Mouse (Mus musculus): ENCODE results near the gene Barhl2.

Barhl2 gene

DNA sequence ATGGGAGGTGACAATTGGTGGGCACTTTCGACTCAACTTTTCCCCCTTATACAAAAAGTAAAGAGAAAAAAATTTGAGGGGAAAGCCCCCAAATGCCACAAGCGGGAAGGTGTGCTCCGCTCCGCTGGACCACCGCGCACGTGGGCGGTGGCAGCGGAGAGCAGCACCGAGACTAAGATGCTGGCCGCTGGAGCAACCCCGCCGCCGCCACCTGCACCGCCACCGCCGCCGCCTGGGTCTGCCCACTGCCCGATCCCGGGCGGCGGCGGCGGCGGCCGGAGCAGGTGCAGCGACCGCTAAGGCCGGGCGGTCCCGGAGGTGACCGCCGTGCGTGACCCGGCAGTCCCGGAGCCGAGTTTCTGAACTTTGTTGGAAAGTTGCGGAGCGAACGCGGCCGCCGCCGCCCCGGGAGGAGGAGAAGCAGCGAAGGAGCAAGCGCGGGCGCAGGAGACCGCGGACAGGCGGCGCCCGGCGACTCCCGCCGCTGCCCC, at the start of gene Barhl2:
Gene Barhl2 (minus strand): TSS at position 181 of the 491 bp plus-strand sequence.
- no peak for DNase-seq (ENCODE audit: extremely low read depth, low read depth)

DNA sequence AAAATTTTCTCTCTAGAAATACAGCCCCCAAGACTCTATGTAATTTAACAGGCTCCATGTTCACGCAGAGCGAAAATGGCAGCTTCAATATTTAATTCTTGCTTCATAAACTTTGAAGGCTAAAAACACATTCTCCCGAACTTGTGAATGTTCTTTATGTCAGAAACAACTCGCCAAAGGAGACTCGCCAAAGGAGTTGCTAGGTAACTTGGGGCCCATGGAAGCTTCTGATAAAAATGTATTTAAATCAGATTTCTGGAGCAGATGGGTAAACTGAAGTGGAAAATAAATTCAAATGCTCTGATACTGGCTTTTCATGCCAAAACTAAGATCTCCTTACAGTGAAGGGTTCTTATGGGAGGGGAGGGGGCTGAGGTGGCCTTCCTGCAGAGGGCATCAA, 48.1 kb upstream of the Barhl2 start:
- DNase-seq (ENCODE audit: extremely low read depth, low read depth): no peak

DNA sequence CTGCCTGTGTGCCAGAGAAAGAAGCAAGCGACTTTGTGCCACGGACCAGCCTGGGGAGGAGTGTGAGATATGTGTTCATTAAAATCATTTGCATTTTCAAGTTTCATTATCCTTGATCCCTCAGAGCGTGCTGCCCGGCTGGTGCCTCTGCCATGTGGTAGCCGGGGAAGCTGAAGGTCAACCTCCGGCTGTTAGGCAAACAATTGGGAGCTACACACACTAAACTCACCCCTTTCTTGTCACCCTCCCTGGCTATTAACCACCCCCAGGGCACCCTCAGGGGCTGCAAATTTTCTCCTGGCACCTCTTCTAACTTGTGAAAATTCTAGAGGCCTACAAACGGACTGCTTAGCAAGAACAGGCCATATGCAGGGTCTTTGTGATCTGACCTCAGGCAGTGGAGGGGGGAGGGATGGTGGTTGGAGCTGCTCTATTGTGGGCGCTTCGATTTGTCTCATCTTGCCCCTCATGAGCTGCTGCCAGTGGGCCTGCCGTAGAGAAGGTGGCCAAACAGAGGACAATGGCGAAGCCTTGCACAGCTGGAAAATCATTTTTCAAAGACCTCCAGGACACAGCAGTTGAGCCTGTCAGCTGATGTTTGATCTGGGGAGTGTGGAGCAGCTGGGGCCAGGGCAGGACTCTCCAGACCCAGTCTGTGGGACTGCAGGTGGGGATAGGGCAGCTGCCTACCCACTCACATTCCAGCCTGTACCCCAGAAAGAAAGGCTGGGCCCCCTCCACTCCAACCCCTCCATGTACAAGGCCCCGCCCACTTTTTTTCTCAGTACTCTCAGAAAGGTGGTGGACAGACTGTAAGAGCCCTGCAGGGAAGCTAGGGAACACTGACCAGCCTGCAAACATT, 44.9 kb upstream of the Barhl2 start:
- DNase-seq (ENCODE audit: extremely low read depth, low read depth): no peak

DNA sequence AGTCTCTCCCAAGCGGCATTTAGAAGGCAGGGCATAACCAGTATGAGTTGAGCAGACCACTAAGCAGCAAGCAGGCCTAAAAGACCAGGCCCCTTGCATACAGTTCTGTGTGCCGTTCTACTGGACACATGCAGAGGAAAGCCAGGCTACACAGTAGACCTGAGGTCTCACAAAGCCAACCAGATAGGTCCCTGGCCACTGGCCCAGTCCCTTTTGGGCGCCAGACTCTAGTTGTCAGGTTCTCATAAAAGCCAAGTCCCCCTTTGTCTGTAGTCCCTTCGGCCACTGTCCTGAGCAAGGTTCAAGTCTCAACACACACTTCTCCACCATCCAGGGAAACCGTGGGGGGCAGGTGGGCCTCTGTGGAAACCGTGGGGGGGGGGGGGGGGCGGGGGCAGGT, 44.3 kb upstream of the Barhl2 start:
- DNase-seq (ENCODE audit: extremely low read depth, low read depth): no peak

DNA sequence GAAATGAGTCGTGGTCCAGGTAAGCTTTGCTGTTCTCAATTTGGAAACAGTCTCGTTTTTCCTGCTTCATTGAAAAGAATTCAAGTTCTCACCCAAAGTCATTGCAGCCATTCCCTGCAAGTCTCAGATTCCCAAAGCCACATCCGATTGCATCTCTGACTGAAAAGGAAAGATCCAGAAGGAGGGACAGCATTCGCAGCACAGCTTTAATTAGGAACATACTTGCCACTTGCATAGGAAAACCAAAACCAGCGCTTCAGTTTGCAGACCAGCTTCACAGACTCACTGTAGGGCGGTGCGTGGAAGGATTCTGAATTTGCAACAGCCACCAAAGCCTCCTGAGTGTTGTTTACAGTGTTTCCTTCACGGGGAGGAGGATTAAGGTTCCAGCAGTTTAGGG, 33.8 kb upstream of the Barhl2 start:
- DNase-seq (ENCODE audit: extremely low read depth, low read depth): no peak

DNA sequence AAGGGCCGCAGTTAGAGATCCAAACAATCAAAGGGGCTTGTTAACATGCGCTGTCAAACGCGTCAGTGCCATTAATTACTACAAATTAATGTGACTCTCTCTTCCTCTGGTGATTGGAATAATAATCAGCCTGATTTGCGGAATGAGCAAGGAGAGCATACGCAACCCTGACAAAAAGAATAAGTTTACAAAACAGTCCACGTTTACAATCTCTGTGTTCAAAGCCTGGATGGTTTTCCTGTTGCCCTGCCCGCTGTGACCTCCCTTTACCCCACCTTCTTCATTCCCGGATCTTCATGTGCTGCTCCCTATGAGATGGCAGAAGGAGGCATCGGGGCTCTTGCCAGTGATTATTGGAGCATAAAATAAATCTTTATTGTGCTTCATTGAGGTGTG, 14.1 kb upstream of the Barhl2 start:
- no peak for DNase-seq (ENCODE audit: extremely low read depth, low read depth)

DNA sequence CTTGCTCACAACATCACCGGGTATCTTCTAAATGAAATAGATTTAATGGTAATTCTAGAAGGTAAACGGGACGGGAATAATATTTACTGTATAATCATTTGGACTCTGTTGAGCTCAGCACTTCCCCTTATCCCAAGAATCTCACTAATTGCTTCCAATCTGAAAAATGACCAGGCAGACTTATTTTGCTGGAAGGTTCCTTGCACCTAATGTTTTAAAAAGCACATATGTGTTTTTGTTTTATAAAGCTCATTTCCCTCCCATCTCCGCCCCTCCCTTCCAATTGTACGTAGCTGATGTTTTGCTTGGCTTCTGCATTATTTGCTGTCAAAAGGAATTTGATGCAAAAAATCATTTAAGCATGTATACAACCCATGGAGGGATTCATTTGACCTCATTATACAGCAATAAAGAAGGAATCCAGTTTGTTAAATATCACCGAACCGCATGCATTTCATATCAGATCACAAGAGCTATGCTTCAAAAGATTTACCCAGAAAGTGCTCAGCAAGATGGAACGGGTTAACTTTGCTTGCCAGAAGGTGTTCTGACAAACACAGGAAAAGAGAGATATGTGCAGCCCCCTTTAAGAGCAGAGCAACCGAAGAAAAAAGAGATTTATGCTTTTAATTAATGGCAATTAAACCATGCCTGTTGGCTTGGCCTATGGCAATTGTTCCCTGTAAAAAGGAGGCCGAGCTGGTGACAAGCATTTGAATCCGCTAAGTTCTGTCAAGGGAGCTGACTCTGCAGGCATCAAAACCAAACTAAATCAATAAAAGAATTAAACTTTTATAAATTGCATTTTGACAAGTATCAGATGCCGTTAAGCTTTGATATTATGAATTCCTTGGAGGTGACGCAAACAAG, 13.5 kb upstream of the Barhl2 start:
- no peak for DNase-seq (ENCODE audit: extremely low read depth, low read depth)

DNA sequence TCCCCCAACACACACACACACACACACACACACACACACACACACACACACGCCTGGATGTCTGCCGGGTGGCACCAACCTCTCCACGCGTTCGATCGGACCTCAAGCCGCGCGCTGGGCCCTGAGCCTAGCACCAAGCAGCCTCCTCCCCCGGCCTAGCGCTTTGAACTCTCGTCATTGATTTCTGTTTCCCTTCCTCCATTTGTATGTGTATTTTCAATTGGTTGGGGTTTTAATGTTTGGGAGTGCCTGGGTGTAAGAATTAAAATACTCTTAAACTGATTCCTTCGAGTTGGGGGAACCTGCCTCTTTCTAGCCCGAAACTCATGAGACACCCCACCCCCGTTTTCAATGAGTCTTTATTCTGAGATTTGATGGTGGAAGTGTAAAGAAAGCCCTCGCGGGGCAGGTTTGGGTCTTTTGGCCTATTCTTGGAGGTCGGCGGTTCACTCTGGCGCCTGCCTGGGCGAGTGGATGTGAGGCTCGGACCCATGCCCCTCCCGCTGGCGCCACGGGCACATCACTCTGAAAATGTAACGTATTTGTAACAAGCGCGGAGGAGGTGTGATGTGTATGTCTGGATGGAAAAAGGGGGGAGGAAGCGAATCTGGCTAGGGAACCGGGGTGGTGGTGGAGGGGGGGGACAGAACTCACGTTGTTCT, 7.3 kb upstream of the Barhl2 start:
- DNase-seq (ENCODE audit: extremely low read depth, low read depth): no peak

DNA sequence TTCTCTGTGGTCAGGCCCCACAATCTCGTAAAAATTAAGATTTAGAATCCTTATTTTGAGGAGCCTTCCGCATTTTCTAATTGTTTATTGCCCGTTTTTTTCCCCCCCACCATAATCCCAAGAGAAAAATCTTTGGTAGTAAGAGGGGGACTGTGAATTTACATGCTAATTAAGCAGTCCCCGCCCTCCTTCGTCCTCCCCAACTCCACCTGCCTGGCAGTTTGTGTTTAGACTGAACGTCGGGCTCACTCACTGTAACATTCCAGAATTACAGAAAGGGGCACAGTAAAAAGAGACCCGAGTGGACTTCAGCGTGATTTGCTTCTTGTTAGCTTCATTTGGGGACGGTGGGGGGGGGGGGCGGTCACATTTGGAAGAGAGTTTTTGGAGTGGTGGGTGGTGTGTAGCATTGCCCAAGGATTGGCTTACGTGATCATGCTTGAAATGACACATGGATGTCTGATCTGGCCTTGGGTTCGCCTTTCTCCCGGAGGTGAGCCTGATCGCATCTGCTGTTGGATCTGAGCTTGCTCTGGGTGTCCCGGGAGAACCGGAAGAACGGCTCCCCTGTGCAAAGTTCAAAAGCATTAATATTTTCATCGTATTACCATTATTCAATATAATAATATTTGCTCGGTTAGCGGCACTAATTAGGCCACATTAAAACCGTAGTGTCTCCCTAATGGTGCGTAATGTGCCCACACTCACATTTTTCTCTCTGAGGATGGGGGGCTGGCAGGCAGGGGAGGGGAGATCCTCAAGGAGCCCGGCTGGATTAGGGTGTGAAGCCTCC, 6.6 kb upstream of the Barhl2 start:
- DNase-seq (ENCODE audit: extremely low read depth, low read depth): no peak

DNA sequence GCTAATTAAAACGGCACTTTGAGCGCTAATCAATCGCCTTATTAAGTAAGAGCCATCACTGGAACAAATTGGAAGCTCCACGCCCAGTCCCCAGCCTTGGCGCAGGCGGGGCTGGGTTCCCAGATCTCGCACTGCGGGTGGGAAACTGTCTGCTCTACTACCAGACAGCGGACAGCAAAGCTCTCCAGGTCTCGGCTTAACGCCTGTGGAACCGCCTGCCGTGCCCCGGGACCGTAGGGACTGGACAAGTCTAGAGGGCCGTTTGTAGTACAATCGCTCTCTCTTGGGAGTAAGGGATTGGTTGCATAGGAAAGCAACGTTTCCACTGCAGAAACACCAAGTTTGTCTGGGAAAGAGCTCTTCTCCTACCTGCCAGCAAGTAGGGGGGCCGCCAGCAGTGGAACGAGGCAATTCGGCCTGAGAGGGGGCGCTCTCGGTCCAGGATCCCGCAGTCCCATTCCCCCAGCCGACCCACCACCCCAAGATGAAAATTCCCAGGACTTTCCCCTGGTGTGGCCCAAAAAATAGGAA, 5.8 kb upstream of the Barhl2 start:
- DNase-seq (ENCODE audit: extremely low read depth, low read depth): no peak

DNA sequence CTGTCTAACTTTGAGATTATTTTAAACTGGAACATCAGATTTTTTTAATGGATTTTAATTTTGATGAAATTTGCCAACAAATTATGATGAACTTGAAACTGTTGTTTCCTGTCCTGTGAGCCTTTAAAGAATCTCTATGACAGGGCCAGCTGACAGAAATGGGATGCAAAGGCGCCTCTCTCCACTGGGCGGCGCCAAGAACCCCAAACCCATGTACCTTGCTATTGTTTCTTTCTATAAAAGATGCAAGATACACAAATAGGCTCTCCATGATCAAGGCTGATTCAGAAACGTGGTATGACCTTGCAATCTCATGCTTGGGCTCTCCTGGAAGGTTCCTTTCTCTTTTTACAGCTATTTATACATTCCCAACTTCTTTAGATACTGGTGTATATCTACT, 3.9 kb upstream of the Barhl2 start:
- DNase-seq (ENCODE audit: extremely low read depth, low read depth): no peak

DNA sequence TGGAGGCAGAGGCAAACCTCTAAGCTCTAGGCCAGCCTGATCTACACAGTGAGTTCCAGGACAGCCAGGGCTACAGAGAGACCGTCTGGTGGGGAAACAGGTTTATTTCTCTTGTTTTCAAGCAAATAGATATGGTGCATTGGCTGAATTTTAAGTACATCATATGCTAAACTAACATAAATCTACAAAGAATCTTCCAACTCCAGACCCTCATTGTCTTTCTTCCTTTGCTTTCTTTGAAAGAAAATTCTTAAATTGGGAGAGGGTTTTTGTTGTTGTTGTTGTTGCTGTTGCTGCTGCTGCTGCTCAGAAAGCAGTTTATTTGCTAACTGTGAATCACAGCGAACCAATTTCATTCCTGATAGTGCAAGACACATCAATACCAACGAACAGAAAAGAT, 3.5 kb upstream of the Barhl2 start:
- no peak for DNase-seq (ENCODE audit: extremely low read depth, low read depth)

DNA sequence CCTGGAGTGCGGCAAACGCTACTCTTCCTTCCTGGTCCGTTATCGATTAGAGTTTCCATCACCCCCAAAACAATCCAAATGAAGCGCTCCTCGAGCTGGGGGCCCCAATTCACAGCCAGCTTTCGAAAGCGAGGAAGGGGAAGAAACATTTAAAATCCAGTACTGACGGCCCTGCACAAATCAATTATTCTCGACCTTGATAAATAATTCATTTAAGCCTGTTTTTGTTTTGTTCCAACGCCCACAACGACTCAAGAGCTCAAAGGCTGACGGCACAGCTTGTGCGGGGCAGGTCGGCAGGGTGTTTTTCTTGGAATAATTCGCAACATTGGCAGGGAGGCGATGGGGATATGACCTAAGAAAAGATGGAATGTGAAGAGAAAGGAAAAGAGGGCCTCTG, 2.6 kb upstream of the Barhl2 start:
- DNase-seq (ENCODE audit: extremely low read depth, low read depth): no peak

DNA sequence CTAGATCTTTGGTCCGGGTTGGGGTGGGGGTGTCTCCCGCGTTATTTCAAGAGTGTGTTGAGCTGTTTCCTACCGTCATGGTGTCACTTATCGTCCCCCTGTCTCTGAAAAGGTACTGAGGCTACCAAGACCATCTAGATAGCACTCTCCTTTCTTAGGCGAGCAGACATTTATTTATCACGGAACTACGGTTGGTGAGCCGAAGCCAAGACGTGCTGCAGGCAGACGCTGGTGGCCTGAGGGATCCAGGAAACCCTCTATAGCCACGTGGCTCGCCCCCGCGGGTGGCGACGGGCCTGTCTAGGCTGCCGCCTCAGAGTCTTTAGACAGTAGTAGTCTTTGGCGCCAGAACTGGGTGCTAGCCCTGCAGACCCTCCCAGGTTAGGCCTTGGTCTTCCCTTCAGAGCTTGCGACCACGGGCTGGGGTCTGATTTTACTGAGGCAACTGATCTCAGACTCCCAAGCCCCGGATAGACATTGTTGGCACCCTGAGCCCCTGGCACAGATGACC, 2.1 kb upstream of the Barhl2 start:
- DNase-seq (ENCODE audit: extremely low read depth, low read depth): no peak

DNA sequence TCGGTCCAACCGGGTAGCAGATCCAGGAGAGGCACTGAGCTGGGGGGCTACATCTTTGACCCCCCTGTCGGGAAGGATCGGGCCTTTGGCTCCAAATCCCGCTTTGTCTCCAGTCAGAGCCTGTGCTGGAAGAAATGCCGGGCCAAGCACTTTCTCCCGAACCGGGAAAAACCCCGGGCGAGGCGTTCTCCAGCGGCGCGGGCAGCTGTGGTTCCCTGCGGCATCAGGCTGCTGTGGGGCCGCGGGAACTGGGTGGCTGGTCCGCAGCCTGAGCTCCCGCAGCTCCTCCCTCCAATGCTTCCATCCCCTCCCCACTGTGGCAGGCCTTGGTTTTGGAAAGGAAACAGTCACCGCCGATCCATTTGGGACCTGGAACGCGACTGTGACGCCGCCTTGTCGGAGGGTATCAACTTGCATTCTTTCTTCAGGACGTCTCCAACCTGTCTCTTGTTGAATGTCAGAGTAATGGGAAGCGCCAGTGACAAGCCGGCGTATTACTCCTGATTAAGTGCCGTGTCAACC, 1.2 kb upstream of the Barhl2 start:
- DNase-seq (ENCODE audit: extremely low read depth, low read depth): no peak

DNA sequence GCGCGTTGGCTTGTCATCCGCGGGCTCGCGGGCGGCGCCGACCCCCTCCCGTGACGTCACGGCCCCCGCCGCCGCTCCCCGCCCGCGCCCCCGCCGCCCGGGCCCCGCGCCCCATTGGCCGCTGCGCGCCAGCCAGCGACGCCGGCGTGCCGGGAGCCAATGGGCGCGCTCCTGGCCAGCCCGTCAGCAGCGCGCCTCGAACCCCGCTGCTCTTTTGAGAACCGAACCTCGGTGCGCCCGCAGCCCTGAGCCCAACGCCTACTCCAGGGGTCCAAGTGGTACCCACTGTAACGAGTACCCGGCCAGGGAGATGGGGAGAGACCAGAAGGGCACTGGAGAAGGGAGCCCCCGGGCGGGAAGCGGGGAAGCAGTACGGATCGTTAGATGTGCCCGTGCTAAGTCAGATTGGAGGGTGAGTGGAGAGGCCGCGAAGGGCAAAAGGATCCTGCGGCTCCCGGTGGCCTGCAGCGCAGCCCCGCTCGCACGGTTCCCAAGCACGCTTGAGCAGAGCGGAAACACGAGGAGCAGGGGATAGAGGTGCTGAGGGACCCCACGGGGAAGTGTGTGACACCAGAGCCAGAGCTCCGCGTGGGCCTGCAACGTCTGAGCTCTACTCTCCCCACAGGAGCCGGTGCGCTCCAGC, 632 bp upstream of the Barhl2 start:
- DNase-seq (ENCODE audit: extremely low read depth, low read depth): no peak

DNA sequence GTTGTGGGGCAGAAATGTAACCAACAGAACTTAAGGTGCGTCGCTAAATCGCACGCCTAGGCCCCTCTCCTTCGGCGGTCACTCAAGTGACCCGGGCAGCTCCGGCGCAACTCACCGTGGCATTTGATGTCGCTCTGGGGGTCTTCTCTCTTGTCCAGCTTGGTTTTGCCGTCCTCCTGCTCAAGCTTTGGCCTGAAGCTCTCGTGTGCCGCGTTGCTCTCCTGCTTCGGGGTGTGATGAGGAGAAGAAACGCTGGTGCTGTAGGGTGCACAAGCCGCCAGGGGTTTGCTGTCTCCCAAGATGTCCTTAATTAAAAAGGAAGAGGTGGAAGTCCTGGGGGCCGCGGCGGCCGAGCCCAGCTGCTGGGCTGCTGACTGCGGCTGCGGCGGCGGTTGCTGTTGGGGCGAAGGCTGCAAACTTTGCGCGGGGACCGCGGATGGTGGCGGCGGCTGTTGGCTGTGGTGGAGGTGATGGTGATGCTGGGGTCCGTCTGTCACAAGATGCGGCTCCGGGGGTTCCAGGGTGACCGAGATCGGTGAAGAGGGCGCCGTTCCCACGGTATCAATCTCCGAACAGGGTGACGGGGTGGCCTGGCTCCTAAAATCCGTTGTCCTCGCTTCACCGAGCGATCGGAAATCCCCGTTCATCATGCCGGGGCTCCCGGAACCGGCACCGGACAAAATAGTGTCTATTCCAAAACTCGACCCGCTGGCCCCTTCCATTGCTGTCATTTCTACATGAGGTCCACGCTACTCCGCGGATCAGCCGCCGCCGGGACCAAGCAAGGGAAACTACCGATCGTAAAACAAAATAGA, 648 bp downstream of the Barhl2 start:
- no peak for DNase-seq (ENCODE audit: extremely low read depth, low read depth)

DNA sequence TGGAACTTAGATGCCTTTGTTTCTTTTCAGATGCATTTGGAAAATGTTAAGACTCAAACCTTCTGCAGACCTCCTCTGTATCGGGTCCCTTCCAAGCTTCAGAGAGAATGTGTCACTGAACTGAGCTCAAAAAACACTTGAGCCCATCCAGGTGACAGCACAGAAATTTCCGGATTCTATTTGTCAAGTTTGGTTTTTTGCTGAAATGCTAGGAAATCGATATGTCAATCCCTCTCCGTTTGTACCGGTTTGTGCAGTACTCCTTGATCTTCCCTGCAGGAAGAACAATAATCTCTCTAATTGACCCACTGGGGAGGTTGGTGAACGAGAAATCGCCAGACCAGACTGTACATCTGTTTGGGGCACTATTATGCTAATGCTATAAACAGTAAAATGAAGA, 2.0 kb downstream of the Barhl2 start:
- DNase-seq (ENCODE audit: extremely low read depth, low read depth): no peak

All from MEL-GATA-1-ER (cell line).